Mouse (Mus musculus): Measurements from ENCODE around the gene Pik3r1.

Gene Pik3r1

DNA sequence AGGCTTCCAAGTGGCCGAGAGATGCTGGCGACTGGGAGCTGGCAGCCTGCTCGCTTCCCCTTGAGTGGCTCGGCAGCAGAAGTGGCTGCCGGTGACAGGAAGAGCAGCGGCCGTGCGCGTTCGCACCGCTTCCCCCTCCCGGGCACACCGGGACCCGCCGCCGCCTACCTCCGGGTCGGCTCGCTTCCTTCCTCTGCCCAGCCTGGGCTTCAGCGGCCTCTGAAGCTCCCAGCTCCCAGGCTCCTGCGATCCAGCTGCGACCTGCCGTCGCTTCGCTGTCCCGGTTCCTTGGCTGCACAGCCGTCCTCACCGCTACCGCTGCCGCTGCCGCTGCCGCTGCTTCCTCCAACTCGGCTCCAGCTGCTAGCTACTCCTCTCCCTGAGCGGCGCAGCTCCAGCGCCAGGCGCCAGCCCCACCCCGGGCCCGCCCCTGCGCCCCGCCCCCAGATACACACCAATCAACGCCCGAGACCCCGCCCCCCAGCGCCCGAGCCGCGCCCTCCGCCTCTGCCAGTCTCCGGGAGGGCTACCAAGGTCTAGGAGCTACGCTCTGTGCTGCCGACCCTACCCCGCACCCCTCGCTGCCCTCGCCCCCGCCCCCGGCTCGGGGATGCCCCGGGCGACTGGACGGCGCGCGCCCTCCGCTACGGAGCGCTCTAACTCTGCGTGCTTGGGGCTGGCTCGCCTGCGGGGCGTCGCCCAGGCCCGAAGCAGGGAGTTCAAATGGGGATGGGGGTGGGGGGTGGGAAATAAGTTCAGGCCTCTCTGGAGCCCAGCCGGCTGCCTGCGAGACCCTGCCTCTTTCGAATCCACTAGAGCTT is at the start of gene Pik3r1:
Pik3r1 (minus strand) TSS at position 409 of the 821 bp plus-strand sequence.
- in situ Hi-C loops (cut with MboI, MseI) = no loop called here

- in situ Hi-C loops (cut with MboI, MseI) = no loop called here
Measured at GRCm38 (mm10) chr13:101813267-101813900, 45.4 kb upstream of the Pik3r1 start.

DNA sequence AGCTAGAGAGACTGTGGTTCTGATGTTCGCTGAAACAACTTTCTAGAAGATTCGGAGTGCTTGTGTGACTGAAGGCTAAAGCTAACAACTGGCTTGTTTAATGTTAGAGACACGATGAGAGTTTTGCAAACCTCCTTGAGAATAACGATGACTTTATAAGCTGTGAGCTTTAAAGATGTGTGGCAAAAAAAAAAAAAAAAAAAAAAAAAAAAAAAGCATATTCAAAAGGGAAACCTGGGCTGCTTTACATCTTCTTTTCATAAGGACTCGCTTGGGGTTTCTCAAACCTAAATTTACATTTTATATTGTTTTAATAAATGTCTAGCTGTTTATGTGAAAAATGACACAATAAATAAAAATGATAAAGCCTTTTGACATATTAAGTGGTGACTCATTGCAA is 44.3 kb upstream of the Pik3r1 start:
- in situ Hi-C loops (cut with MboI, MseI) = no loop called here

DNA sequence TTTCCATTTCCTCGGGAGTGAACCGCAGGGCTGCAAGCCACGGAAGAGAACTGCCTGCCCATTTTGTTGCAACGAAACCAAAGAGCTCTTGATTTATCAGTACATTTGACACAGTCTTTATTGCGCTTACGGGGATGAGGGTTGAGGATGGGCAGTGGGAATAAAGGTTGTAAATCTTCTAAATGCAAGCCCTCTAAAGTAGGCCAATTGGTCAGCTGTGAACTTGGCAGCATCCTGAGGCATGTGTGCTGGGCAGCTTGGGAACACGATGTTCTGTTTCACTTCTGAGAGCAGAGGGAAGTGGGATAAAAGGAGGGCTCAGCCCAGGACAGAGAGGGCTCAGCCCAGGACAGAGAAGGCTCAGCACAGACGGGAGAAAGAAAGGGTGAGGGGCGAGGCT is 43.9 kb upstream of the Pik3r1 start:
- in situ Hi-C loops (cut with MboI, MseI) = no loop called here

GRCm38 (mm10) chr13:101810667-101811066 is 42.6 kb upstream of the Pik3r1 start:
- in situ Hi-C loops (cut with MboI, MseI) = no loop called here

GRCm38 (mm10) chr13:101809796-101810195 is 41.8 kb upstream of the Pik3r1 start:
- in situ Hi-C loops (cut with MboI, MseI) = no loop called here

GRCm38 (mm10) chr13:101805559-101806091 is 37.6 kb upstream of the Pik3r1 start:
- in situ Hi-C loops (cut with MboI, MseI) = no loop called here

- in situ Hi-C loops (cut with MboI, MseI) = no loop called here
Measured at GRCm38 (mm10) chr13:101801372-101802186, 33.6 kb upstream of the Pik3r1 start.

DNA sequence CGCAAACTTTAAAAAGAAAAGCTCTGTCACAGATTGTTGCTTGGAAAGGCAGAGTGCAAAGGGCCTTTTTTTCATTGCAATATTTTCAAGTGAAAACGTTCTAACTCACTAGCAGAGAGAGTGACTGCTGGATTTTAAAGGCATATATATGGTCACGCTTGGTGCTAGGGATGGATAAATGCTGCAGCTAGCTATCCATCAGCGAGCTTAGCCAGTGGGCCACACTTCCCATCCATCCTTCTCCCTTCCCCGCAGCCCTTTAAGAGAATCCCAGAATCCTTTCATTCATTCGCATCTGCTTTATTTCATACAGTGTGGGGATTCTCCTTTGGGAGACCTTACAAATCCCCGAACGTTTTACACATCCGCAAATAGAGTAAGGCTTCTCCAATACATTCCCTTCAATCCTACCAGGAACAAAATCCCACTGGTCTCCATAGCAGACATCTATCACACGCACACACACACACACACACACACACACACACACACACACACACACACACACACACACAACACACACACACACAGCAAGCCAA is 32.9 kb upstream of the Pik3r1 start:
- in situ Hi-C loops (cut with MboI, MseI) = no loop called here

GRCm38 (mm10) chr13:101800021-101800596 is 32.1 kb upstream of the Pik3r1 start:
- in situ Hi-C loops (cut with MboI, MseI) = no loop called here

DNA sequence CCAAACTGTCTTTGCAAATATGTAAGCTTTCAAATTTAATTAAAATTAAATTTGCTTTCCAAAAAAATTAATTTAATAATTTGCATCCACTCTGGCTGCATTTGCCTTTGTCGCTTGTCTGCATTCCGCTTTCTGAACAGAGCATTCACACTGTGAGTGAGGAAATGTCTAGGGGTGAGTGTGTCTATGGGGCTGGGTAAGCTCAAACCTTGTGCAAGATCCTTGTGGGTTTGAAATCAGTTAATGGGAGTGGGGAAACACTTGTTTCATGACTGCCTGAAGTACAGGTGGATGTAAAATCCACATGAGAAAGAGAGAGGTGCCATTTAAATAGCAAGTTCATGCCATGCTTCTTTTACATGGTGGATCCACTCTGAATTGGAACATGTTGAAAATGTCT is 31.3 kb upstream of the Pik3r1 start:
- in situ Hi-C loops (cut with MboI, MseI) = no loop called here

DNA sequence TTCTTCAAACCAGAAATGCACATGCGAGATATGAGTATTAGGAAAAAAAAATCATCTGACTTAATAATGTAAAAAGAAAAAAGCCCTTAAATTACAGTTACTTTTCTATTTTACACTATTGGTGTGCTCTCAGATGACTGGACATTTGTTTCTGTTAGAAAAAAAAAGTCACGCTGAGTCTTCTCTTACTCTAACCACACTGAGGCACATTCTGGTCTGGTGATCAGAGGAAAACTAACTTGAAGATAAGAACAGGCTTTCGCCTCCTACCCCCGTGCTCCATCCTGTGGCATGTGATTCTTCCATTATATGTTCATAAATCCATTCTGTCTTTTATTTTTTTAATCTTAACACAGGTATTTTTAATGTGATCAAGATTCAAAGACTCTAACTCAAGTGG is 30.5 kb upstream of the Pik3r1 start:
- in situ Hi-C loops (cut with MboI, MseI) = no loop called here

- in situ Hi-C loops (cut with MboI, MseI) = no loop called here
Measured at GRCm38 (mm10) chr13:101796983-101797382, 29.0 kb upstream of the Pik3r1 start.

GRCm38 (mm10) chr13:101785705-101786104 is 17.7 kb upstream of the Pik3r1 start:
- in situ Hi-C loops (cut with MboI, MseI) = no loop called here

GRCm38 (mm10) chr13:101784651-101785289 is 16.8 kb upstream of the Pik3r1 start:
- in situ Hi-C loops (cut with MboI, MseI) = no loop called here

DNA sequence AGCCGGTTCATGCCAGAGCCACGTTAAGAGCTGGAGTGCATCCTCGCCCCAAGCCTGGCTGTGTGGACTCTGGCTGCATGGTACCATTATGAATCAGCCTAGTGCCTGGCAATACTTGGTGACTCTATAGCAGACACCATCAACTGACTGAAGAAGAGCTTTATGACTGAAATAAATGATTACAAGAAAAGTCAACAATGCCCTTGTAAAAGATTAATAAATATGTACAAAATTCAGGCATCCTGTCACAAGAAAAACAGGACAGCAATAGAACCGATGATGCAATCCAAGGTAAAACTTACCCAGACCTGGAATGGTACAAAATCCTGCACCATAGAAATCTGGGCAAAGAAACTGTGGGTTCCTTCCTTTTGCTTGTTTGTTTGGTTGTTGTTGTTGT is 11.0 kb upstream of the Pik3r1 start:
- in situ Hi-C loops (cut with MboI, MseI) = no loop called here

DNA sequence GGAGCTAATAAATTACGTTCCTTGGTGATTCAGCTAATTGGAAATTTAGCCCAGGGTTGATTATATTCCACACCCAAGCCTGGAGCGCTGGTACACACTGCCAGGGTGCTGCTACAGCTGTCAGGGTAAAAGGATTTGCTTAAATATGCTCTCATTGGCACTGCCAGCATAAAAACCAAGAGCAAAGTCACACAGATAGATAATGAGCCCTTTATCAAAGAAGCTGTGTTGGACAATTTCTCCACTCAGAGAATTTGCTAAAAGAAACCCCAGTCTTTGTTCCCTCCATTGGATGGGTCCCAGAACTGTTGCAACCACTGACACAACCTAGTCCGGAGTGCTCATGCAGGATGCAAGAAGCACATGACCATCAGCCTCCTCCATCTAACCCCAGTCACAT is 9.8 kb upstream of the Pik3r1 start:
- in situ Hi-C loops (cut with MboI, MseI) = no loop called here

DNA sequence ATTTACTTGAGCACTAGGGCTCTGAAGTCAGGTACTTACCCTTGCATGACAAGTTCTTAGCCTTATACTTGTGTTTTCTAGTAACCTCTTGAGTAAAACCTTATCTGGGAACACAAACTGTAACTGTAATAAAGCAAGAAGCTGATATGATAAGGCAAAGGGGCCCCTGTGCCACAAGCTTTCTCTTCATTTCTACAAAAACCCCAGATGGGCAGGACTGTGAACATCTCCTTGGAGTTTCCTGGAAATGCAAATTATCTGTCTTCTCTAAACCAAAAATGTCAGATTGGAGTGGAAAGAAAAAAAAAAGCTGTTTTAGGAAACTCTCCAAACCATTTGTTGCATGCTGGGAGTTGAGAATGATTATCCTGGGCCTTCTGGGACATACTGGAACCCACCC is 3.1 kb upstream of the Pik3r1 start:
- in situ Hi-C loops (cut with MboI, MseI) = loop anchor here (5.0 kb wide), 1 partner anchor 81 kb away; no protein-coding TSS in a partner anchor

GRCm38 (mm10) chr13:101769955-101770354 is 1.9 kb upstream of the Pik3r1 start:
- in situ Hi-C loops (cut with MboI, MseI) = loop anchor here (5.0 kb wide), 1 partner anchor 82 kb away; no protein-coding TSS in a partner anchor

GRCm38 (mm10) chr13:101768630-101768991 is 594 bp upstream of the Pik3r1 start:
- in situ Hi-C loops (cut with MboI, MseI) = no loop called here
